Mouse (Mus musculus) lung, postnatal 25 days (tissue): ENCODE results near the gene Thap11.
"Not testable (repeated sequence)": the region's sequence is repeated elsewhere in the genome, so short reads cannot be mapped to it uniquely, and the experiment has no call there.

Experiments
- DNase-seq: peaks from one replicate; pipeline ENCODE4 v3.0.0; 2022; ENCODE audit warnings: low spot score

The Thap11 gene

GRCm38 (mm10) chr8:105854715-105855216 lies at the start of gene Thap11:
Gene Thap11, plus strand, starts transcription at chr8:105855132.
- DNase-seq: peak; percentile 94

DNA sequence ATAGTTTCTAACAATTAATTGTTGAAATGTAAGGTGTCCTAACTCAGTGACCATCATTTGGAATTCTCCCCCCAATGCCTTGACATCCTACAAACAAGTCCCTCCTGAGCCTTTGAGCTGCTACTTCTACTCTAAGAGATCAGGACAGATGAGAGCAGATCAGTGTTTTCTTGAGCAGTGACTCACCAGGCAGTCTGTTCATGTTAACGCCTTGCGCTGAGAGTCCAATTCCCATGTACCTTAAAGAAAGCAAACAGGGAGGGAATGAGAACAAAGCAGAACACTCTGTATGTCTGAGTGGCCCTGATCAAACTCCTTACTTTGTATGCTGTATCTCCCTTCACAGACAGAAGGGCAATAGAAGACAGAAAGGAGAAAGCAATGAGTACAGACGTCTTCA lies 49.6 kb upstream of the Thap11 start:
- DNase-seq: no peak

DNA sequence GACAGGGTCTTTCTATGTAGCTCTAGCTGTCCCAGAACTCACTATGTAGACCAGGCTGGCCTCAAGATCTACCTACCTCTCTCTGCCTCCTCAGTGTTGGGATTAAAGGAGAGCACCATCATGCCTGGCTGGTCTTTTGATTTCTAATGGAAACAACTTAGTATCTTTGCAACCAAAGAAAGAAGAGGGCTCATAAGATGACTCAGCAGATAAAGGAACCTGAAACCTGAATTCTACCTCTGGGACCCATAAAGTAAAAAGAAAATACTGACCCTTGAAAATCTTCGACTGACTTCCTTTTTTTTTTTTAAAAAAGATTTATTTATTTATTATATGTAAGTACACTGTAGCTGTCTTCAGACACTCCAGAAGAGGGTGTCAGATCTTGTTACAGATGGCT lies 49.0 kb upstream of the Thap11 start:
- DNase-seq: no peak

DNA sequence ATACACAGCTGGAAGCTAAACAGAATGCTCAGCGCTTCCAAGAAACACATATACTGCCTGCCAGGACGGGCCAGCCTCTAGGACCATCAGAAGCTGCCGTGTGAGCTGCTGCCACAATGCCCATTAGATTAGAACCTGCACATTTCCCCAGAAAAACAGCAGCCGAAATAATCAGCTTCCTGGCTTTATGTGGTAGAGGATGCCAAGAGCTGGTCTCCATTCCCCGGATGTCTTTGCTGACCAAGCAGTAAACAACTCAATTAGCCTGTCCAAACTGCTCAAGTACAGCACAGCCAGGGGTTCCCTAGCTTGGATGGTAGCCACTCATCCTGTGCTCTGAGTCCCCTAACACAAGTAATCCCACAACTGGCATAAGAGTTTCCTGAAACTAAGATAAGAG lies 47.2 kb upstream of the Thap11 start:
- DNase-seq: no peak

DNA sequence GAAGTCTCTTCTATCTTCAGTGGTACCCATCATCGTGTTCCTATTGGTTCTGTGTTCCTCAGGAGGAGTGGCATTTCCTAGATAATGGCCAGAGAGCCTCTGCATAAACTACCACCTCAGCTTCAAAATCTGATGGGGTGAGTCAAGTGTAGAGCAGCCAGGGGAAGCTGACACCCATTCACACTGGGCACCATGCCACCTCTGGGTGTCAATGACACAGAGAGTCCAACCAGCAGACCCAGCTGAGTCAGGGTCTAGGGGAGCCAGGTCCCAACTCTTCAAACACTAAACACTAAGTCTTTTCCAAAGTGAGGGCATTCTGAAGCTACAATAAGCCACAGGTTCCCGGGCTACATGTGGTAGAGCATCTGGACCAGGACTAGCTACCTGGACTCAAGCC lies 46.5 kb upstream of the Thap11 start:
- no peak for DNase-seq

- no peak for DNase-seq
Measured at GRCm38 (mm10) chr8:105810245-105810786, 44.6 kb upstream of the Thap11 start.

GRCm38 (mm10) chr8:105811061-105811460 lies 43.9 kb upstream of the Thap11 start:
- DNase-seq: no peak

DNA sequence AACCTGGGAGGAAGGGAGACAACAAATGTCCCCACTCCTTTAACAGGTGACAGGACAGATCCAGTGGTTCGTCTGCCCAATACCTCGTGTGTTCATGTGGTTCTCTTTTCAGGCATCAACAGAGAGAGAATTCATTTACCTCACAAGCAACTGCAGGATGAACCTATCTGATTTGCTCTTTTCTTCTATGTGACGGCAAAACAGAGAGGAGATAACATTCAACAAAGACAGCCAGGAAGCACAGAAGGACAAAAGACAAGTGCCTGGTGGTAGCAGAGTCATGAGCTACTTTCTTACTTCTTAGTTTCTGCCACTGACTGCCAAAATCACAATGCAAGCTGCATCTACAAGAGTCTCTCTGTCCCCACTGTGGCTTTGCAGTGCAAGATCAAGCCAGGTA lies 43.4 kb upstream of the Thap11 start:
- no peak for DNase-seq

- no peak for DNase-seq
Measured at GRCm38 (mm10) chr8:105812511-105812910, 42.4 kb upstream of the Thap11 start.

DNA sequence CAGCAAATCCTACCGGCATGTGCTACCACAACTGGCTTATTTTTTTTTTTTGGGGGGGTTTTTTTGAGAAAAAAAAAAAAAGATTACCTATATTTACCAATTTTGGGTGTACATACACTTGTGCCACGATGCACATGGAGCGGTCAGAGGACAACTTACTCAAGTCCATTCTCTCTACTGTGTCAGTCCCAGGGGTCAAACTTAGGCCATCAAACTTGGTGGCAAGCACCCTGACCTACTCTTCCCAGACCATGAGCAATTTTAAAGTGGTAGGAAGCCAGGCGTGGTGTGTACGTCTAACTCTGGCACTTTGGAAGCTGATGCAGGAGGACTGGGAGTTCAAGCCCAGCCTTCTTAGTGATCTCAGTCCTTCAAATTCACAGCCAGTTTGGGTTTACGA lies 41.7 kb upstream of the Thap11 start:
- no peak for DNase-seq

DNA sequence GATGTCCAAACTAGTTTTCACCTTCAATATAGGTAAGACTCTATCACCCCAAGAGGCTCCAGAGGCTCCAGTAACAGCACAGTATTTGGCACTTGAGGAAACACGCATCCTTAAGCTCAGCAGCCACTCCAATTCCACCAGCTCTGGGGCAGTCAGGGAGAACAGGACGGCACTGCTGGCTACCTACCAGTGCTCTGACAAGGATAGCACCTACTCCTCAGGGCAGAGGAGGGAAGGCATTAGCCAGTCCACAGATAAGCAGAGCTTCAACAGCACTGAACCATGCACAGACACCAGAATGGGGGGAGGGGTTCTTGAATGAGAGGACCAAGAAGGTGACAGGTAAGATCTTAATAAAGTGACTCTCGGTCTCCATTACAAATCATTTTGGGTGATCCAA lies 35.3 kb upstream of the Thap11 start:
- DNase-seq: no peak

DNA sequence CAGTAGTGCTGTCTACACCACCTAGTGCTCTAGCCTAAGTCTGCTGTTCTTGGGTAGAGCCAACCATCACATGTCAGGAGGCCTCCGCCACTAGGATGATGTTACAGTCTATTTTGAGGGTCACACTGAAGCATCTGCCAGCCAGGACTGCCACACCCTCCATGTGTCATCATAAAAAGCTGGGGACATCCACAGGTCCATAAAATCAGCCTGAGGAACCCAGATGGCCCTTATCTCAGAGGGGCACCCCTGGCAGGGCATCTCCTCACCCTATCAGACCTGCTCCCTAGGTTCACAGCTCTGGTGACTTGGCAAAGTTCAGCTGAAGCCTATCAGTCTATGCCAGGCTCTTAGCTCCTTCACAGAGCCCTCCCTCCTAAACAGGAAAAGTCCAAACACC lies 34.0 kb upstream of the Thap11 start:
- no peak for DNase-seq

GRCm38 (mm10) chr8:105825506-105825905 lies 29.4 kb upstream of the Thap11 start:
- no peak for DNase-seq

DNA sequence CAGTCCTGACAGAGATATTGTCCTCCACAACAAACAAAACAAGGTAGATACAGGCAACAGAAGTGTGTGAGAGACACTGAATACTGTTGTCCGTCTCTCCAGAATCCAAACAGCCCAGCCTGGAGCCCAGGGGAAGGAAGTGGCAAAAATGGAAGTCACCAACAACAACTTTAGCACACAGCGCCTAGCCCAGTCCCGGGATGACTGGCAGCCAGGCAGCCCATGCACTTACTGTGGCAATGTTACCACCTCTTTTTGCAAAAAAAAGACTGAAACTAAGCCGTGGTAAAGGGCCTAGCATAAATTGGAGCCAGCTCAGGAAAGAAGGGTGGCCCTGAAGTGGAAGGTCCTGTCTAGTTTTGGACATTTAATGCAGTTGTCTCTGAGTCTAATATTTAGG lies 28.6 kb upstream of the Thap11 start:
- DNase-seq: no peak

GRCm38 (mm10) chr8:105826861-105827848 lies 27.8 kb upstream of the Thap11 start, which contains the start of the genes Ranbp10 and Tsnaxip1:
Gene Ranbp10, minus strand, starts transcription at chr8:105827350.
Gene Tsnaxip1, plus strand, starts transcription at chr8:105827731.
- DNase-seq: peak; percentile 100

DNA sequence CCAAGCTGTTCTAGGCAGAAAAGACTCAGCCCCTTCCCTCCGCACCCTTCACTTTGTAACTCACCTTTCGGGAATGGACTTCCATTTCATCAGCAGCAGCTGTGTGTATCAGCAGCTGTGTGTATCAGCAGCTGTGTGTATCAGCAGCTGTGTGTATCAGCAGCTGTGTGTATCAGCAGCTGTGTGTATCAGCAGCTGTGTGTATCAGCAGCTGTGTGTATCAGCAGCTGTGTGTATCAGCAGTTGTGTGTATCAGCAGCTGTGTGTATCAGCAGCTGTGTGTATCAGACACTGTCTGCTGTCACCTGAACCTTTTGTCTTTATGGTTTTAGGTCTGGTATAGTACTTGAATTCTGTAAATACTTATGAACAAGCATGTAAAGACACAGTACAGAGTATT lies 21.2 kb upstream of the Thap11 start:
- DNase-seq: not testable (repeated sequence)

DNA sequence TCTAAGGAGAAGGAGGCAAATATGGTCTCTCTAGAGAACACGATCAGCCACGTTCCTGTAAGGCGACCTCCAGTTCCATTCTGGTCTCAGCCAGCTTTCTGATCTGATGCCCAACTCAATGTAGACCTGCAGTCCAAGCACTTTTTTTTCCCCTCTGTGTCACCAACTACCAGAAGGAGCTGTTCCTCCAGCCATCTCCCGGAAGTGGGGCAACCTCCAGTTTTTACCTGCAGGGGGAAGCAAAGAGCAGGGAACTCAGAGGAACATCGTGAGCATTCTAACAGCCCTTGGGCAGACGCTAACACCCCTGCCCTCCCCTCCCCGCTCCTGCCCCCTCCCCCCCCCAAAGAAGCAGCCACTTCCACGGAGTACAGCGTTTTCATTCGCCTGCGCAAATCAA lies 19.6 kb upstream of the Thap11 start:
- peak; percentile 85 for DNase-seq

GRCm38 (mm10) chr8:105836991-105837390 lies 17.9 kb upstream of the Thap11 start:
- DNase-seq: no peak

GRCm38 (mm10) chr8:105839209-105839608 lies 15.7 kb upstream of the Thap11 start:
- no peak for DNase-seq

DNA sequence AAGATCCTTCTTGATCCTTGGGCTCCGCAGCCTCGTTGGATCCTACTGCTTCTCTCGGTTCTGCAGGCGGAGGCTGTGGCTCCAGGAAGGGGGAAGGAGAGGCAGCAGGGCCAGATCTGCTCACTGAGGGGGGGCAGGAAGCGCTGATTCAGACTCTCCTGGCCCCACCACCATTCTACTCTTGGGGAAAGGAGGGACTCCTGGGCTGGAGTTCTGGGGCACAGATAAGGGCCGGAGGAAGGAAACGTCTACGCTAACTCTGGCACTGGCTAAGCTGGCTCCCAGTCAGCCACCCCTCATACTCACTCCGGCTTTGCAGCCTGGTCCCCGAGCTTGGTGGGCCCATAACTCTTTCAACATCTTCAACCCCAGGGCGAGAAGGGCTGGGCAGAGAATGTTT lies 8.3 kb upstream of the Thap11 start:
- no peak for DNase-seq

GRCm38 (mm10) chr8:105850014-105850413 lies 4.9 kb upstream of the Thap11 start:
- DNase-seq: no peak

GRCm38 (mm10) chr8:105850611-105851010 lies 4.3 kb upstream of the Thap11 start:
- no peak for DNase-seq

- DNase-seq: peak; percentile 92
Measured at GRCm38 (mm10) chr8:105851651-105852143, 3.2 kb upstream of the Thap11 start.
